Mouse (Mus musculus) telencephalon, adult 2 months (tissue): Measurements from ENCODE around the gene Rhd.

Experiments used
- DNase-seq: peaks from one replicate; pipeline ENCODE4 v3.0.0-alpha.2; 2011; ENCODE audit warnings: low read depth, low spot score

Rhd gene

GRCm38 (mm10) chr4:134930190-134930589 lies 65.9 kb downstream of the Rhd start:
- DNase-seq: no peak

GRCm38 (mm10) chr4:134930684-134931481 lies 66.5 kb downstream of the Rhd start, which contains the start of gene Syf2:
Gene Syf2, plus strand, starts transcription at chr4:134930898.
- DNase-seq: peak; percentile 94

DNA sequence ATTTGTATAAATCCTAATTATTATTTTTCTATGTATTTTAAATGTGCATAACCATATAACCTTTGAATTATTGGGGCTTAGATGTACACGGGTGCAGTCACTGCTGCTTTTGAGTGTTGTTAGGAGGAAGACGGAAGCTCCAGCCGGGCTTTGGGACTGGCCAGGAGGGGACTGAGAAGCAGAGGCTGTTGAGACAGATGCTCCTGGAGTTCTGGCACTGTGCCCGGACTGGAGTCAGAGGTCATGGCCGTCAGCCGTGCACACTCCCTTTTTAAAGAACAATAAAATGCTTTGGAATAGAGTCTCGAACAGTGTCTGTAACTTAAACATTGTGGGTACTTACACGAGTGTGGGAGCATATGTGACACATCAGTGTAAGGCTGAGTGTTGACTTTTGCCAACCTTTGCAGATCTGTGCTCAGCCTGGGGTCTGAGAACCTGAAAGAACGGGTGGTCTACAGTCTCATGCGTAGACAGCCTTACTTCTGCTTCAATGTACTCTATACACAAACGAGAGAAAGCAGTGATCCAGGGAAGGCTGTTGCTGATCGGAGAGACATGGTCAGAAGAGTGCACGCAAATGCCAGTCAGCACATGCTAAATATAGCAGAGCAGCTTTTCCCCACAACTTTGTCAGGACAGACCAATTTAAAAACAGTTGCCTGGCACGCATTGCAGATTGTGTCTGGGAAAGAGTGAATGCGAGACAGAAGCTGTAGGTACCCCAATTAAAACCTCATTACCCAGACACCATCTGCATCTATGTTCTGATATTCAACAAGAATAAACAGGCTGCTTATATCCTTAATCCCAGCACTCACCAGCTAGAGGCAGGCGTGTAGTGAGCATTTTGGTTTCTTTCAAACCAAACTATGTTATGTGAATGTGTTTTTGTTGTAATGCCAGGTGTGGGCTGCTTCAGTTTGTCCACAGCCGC lies 73.2 kb downstream of the Rhd start:
- no peak for DNase-seq

GRCm38 (mm10) chr4:134939900-134940299 lies 75.6 kb downstream of the Rhd start:
- DNase-seq: no peak

DNA sequence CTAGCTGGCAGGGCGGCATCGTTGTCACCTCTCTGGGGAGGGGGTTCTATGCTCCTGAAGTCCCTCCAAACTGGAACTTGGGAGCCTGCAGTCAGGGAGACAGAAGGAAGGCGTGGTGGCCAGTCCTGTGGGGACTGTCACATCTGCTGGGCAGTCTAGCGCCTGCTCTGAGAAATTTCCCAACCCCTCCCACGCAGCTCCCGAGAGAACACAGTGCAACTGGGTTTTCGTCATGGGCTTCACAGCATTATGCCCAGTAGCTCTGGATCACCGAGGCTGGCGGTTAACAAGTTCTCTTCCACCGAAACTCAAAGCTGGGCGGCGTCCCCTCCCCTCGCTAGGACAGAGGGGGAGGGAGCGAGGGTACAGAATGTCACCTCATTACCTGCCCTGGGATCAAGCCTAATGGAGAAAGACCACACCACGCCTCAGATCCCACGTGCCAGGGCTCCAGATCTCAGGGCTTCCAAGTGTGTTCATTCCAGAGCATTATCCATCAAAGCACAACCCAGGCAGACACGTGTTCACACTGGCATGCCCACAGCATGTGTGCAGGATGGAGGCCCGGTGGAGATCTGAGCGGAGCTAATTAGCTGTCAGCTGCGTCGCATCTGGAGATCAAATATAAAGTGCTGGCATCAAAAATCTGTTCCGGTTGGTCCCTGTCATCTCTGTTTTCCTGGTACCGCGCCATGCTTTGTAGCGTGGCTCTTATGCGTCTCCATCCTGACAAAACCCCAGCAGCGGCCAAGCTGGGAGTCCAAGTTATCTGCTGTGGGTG lies 79.6 kb downstream of the Rhd start:
- DNase-seq: no peak
